Mouse (Mus musculus) stomach, postnatal 0 days (tissue): ENCODE results near the gene Tas2r108. TPM values are rescaled to one million over a fixed set of nuclear protein-coding genes. Genes with fewer than 3 reads are reported as not detected.

ENCODE experiments used
- ATAC-seq: fragments of 200-750 bp; cut with Nextera tagmentation; 2 replicates; pipeline ENCODE4 v1.8.0; 2017; ENCODE audit not compliant: low FRiP score, low TSS enrichment
- DNase-seq: peaks from one replicate; pipeline ENCODE4 v3.0.0-alpha.2; 2016; ENCODE audit warnings: low spot score
- H3K27ac ChIP-seq: fragments of 300-500 bp; sonication (generic); replicated peaks from 2 replicates; pipeline ENCODE4 v1.5.1; 2014; ENCODE audit warnings: mild to moderate bottlenecking, control low read depth
- H3K27me3 ChIP-seq: fragments of 300-500 bp; sonication (generic); 2 replicates; pipeline ENCODE4 v1.6.1; 2014; ENCODE audit warnings: low read length; ENCODE audit not compliant: control insufficient read depth, insufficient read depth
- H3K36me3 ChIP-seq: fragments of 300-500 bp; sonication (generic); 2 replicates; pipeline ENCODE4 v1.6.1; 2014; ENCODE audit warnings: low read length, mixed read lengths; ENCODE audit not compliant: control insufficient read depth, insufficient read depth
- H3K4me1 ChIP-seq: fragments of 300-500 bp; sonication (generic); replicated peaks from 2 replicates; pipeline ENCODE4 v1.6.1; 2014; ENCODE audit warnings: antibody characterized with exemption; ENCODE audit not compliant: control insufficient read depth, insufficient read depth
- H3K4me2 ChIP-seq: fragments of 300-500 bp; sonication (generic); replicated peaks from 2 replicates; pipeline ENCODE4 v1.6.1; 2014; ENCODE audit warnings: low read depth, mild to moderate bottlenecking, control low read depth, moderate library complexity
- H3K4me3 ChIP-seq: fragments of 300-500 bp; sonication (generic); 2 replicates; pipeline ENCODE4 v1.5.1; 2014; ENCODE audit warnings: low read depth, low read length, control low read depth
- H3K9ac ChIP-seq: fragments of 300-500 bp; sonication (generic); 2 replicates; pipeline ENCODE4 v1.6.1; 2014; ENCODE audit warnings: mild to moderate bottlenecking, low read length, control low read depth, mixed read lengths
- H3K9me3 ChIP-seq: fragments of 300-500 bp; sonication (generic); 2 replicates; pipeline ENCODE4 v1.6.1; 2016; ENCODE audit warnings: low read length; ENCODE audit not compliant: control insufficient read depth
- CTCF ChIP-seq: IDR thresholded peaks from 2 replicates; pipeline ENCODE4 v1.5.1; 2016; ENCODE audit warnings: antibody characterized with exemption, low read depth, mild to moderate bottlenecking, moderate library complexity
- EP300 ChIP-seq: optimal IDR thresholded peaks from 2 replicates; pipeline ENCODE3; 2016; ENCODE audit warnings: antibody characterized with exemption
- WGBS: fragments of 180-500 bp; shearing (Covaris S2); extraction: QIAGEN DNeasy Blood & Tissue Kit; methylation state at CpG from one replicate; pipeline ENCODE4 v1.1.7; 2014; 5-methylcytosine and 5-hydroxymethylcytosine counted together
- polyA plus RNA-seq: library from polyadenylated mRNA; unstranded; fragments of >200 nt; fragmentation: Nextera tagmentation; extraction: Ambion mirVana; gene quantifications from 2 replicates; pipeline ENCODE4 v1.2.1, GENCODE M21; 2015

Tas2r108 gene
- polyA plus RNA-seq, 1 experiment from 2014 or later, result not detected

DNA sequence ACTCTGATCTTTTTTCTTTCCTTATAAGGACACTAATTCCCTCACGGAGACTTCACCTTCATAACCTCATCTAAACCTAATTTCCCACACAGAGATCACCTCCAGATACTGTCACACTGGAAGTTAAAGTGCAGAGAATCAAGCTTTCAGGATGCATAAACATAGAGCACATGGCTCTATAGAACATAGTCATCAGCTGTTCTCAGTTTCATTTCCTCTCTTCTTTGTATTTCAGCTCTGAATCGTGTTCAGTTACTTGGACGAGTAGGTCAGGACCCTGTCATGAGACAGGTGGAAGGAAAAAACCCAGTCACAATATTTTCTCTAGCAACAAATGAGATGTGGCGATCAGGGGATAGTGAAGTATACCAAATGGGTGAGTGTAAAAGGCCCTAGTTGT is 17.2 kb upstream of the Tas2r108 start:
- DNase-seq (no peak), ATAC-seq (no peak)
- Histone ChIP-seq H3K4me1 (no peaks in the 10 kb centered on the region), H3K9me3 (no peaks in the 10 kb centered on the region), H3K4me2 (no peak overlapping the region), H3K36me3 (peaks cover 21% of the 10 kb centered on the region), H3K27me3 (no peaks in the 10 kb centered on the region), H3K9ac (no peak overlapping the region), H3K27ac (no peak overlapping the region), H3K4me3 (no peak overlapping the region)
- WGBS, result 88% methylated on average over 4 of the region's 4 CpGs
- TF ChIP-seq EP300, result no peak
- no peak for TF ChIP-seq CTCF

DNA sequence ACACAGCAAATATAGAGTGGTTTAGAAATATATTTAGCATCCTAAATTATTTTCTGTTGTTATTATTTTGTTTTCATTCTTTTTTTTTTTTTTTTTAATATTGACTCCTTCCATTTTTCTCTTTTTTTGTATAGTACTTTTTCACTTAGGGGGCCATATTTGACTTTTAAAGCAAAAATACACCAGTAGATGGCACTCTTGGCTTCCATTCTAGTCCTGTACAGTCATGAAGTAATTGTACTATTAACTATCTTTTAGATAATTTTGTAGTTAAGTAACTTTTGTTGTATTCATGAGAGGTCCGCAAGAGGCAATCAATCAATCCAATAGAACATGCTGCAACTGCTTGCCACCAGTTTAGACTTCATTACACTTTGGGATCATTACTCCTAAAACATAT is 13.6 kb upstream of the Tas2r108 start:
- no peak for ATAC-seq
- Histone ChIP-seq H3K9me3 (no peaks in the 10 kb centered on the region), H3K4me2 (no peak overlapping the region), H3K36me3 (peaks cover 25% of the 10 kb centered on the region), H3K4me1 (no peaks in the 10 kb centered on the region), H3K27me3 (no peaks in the 10 kb centered on the region), H3K4me3 (no peak overlapping the region), H3K9ac (no peak overlapping the region), H3K27ac (no peak overlapping the region)
- TF ChIP-seq CTCF, result peak; percentile 56
- no peak for TF ChIP-seq EP300
- no peak for DNase-seq
- 55% methylated on average over 1 of the region's 1 CpGs for WGBS

DNA sequence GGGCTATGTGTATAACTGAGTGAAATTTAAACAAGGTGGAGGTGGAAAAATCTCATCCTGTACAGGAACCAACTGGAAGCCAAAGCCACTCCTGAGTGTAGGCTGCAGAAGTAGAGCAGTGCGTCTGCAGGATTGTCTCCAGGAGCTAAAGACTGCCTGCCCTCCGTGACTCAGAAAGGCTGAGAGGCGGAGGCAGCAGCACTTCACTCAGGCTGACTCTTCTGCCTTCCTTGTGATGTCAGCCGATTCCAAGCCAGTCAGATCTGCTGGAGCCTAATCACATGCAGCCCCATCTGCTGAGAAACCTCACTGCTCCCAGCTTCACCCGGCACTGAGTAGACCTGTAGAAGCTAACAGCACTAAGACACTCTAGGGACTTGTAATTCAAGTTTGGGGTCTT is 11.0 kb upstream of the Tas2r108 start:
- H3K27me3 ChIP-seq, result no peaks in the 10 kb centered on the region
- H3K9ac ChIP-seq, result no peak overlapping the region
- TF ChIP-seq CTCF, result no peak
- TF ChIP-seq EP300, result no peak
- no peak overlapping the region for H3K27ac ChIP-seq
- 92% methylated on average over 5 of the region's 5 CpGs for WGBS
- DNase-seq (no peak), ATAC-seq (no peak)
- no peaks in the 10 kb centered on the region for H3K9me3 ChIP-seq
- no peak overlapping the region for H3K4me2 ChIP-seq
- peaks cover 13% of the 10 kb centered on the region; the same call in 1 of the 2 replicates for H3K36me3 ChIP-seq
- no peak overlapping the region for H3K4me3 ChIP-seq
- H3K4me1 ChIP-seq, result no peaks in the 10 kb centered on the region

DNA sequence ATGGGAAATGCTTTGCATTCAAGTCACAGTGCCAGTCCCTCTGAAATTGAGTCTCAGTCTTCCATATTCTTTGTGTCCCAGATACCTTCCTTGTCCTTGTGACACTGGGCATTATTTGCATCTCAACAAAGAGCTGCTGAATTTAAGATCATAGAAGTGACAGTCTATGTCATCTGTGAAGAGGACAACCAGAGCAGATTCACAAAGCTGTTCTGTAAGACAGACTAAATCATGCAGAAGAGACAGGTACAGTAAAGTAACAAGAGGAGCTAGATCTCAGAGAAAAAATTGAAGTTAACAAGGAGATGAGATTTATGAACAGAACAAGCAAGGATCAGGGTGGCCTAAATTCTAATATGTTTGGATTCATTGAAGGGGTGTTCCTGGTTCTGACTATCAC is 2.4 kb upstream of the Tas2r108 start, which contains the start of gene Tas2r137:
Tas2r137 (plus strand) TSS at position 301 of the 400 bp plus-strand sequence.
- TF ChIP-seq CTCF (no peak), EP300 (no peak)
- H3K27me3 ChIP-seq, result no peaks in the 10 kb centered on the region
- H3K27ac ChIP-seq, result no peak within 1 kb of the TSS
- H3K4me3 ChIP-seq, result no peak within 1 kb of the TSS
- H3K9me3 ChIP-seq, result no peaks in the 10 kb centered on the region
- H3K9ac ChIP-seq, result no peak within 1 kb of the TSS
- ATAC-seq, result no peak
- DNase-seq, result no peak
- no peaks in the 10 kb centered on the region for H3K4me1 ChIP-seq
- H3K4me2 ChIP-seq, result no peak within 1 kb of the TSS
- H3K36me3 ChIP-seq, result no peaks in the 10 kb centered on the region

DNA sequence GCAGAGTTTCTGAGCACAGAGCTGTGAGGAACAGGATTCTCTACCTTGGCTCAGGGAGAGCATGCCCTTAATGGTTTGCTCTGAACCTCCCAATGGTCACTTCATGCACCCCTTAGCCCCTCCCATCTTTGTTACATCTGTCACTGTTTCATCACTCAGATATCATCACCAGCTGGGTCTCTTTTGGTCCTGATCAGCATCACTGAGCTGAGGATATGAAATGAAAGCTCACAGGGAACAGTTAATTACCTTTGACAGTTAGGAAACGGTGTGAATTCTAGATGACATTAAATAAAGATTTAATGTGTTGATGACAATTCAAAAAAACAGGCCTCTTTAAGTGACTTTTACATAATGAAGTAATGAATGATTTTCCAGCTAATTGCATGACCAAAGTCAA is 26.1 kb downstream of the Tas2r108 start, which contains the start of gene Prss37:
Prss37 (minus strand) TSS at position 101 of the 400 bp plus-strand sequence.
- 62% methylated on average over 1 of the region's 1 CpGs for WGBS
- Histone ChIP-seq H3K4me1 (no peaks in the 10 kb centered on the region), H3K9ac (no peak within 1 kb of the TSS), H3K27me3 (no peaks in the 10 kb centered on the region), H3K4me2 (no peak within 1 kb of the TSS), H3K27ac (no peak within 1 kb of the TSS), H3K4me3 (no peak within 1 kb of the TSS), H3K36me3 (no peaks in the 10 kb centered on the region), H3K9me3 (no peaks in the 10 kb centered on the region)
- no peak for ATAC-seq
- no peak for TF ChIP-seq CTCF
- no peak for TF ChIP-seq EP300
- no peak for DNase-seq

Other genes with a start within 250 kb of the Tas2r108 start
- gene Agk, start 168.4 kb upstream of the Tas2r108 start, polyA plus RNA-seq, result 15.7 and 17.1 TPM in 2 replicates
- 11.0 TPM in 2 replicates for gene E330009J07Rik, start 57.4 kb upstream of the Tas2r108 start, polyA plus RNA-seq
- 0.05 TPM in 1 of 2 replicates, not detected in the other for gene Wee2, start 54.4 kb upstream of the Tas2r108 start, polyA plus RNA-seq
- 89.2 and 93.6 TPM in 2 replicates for gene Ssbp1, start 22.2 kb upstream of the Tas2r108 start, polyA plus RNA-seq
- not detected in 2 replicates for gene Tas2r137, start 2.3 kb upstream of the Tas2r108 start, polyA plus RNA-seq
- gene Prss37, start 26.0 kb downstream of the Tas2r108 start, polyA plus RNA-seq, result not detected in 2 replicates
- 0.04 TPM in 1 of 2 replicates, not detected in the other for gene Olfr461, start 61.5 kb downstream of the Tas2r108 start, polyA plus RNA-seq
- gene Olfr460, start 76.0 kb downstream of the Tas2r108 start, polyA plus RNA-seq, result not detected in 2 replicates
- gene Clec5a, start 92.3 kb downstream of the Tas2r108 start, polyA plus RNA-seq, result 1.1 and 1.2 TPM in 2 replicates
- not detected in 2 replicates for gene Tas2r138, start 119.8 kb downstream of the Tas2r108 start, polyA plus RNA-seq
- 0.06 and 0.11 TPM in 2 replicates for gene Mgam, start 135.3 kb downstream of the Tas2r108 start, polyA plus RNA-seq